Mouse (Mus musculus) layer of hippocampus, adult 11-12 months (tissue): ENCODE measurements around the gene Pik3r2.

Experiments used
- DNase-seq: peaks from one replicate; pipeline ENCODE4 v3.0.0; 2022; ENCODE audit warnings: low spot score

Pik3r2 gene

GRCm38 (mm10) chr8:70773410-70773809 lies 3.1 kb downstream of the Pik3r2 start:
- no peak for DNase-seq

GRCm38 (mm10) chr8:70772890-70773289 lies 3.6 kb downstream of the Pik3r2 start:
- no peak for DNase-seq

GRCm38 (mm10) chr8:70772075-70772474 lies 4.4 kb downstream of the Pik3r2 start:
- no peak for DNase-seq

GRCm38 (mm10) chr8:70771217-70771616 lies 5.3 kb downstream of the Pik3r2 start:
- DNase-seq, result no peak

- DNase-seq, result no peak
These were observed 5.8 kb downstream of the Pik3r2 start for GRCm38 (mm10) chr8:70770748-70771147.

- DNase-seq, result no peak
These were observed 6.7 kb downstream of the Pik3r2 start for GRCm38 (mm10) chr8:70769858-70770257.

- DNase-seq, result peak; percentile 95
These were observed 7.2 kb downstream of the Pik3r2 start for GRCm38 (mm10) chr8:70769359-70769758.

GRCm38 (mm10) chr8:70768956-70769355 lies 7.6 kb downstream of the Pik3r2 start:
- peak; percentile 72 for DNase-seq

- no peak for DNase-seq
These were observed 8.2 kb downstream of the Pik3r2 start for GRCm38 (mm10) chr8:70768231-70768776.

- no peak for DNase-seq
These were observed 9.0 kb downstream of the Pik3r2 start for GRCm38 (mm10) chr8:70767503-70767902.

GRCm38 (mm10) chr8:70766571-70767440 lies 9.7 kb downstream of the Pik3r2 start:
- DNase-seq, result no peak

GRCm38 (mm10) chr8:70765838-70766570 lies 10.5 kb downstream of the Pik3r2 start:
- no peak for DNase-seq

- DNase-seq, result no peak
These were observed 11.2 kb downstream of the Pik3r2 start for GRCm38 (mm10) chr8:70765329-70765728.

- no peak for DNase-seq
These were observed 11.8 kb downstream of the Pik3r2 start for GRCm38 (mm10) chr8:70764676-70765075.

- no peak for DNase-seq
These were observed 12.5 kb downstream of the Pik3r2 start for GRCm38 (mm10) chr8:70764026-70764425.

- no peak for DNase-seq
These were observed 13.2 kb downstream of the Pik3r2 start for GRCm38 (mm10) chr8:70763354-70763753.

- no peak for DNase-seq
These were observed 14.4 kb downstream of the Pik3r2 start for GRCm38 (mm10) chr8:70762118-70762517.

GRCm38 (mm10) chr8:70760775-70761406 lies 15.6 kb downstream of the Pik3r2 start, which contains the start of gene Mpv17l2:
Gene Mpv17l2, minus strand, starts transcription at chr8:70760946.
- DNase-seq, result peak; percentile 97

- peak; percentile 56 for DNase-seq
These were observed 16.2 kb downstream of the Pik3r2 start for GRCm38 (mm10) chr8:70760350-70760749.

- no peak for DNase-seq
These were observed 17.6 kb downstream of the Pik3r2 start for GRCm38 (mm10) chr8:70758616-70759561.

GRCm38 (mm10) chr8:70758308-70758615 lies 18.3 kb downstream of the Pik3r2 start:
- DNase-seq, result no peak
